Mouse (Mus musculus): Measurements from ENCODE around the gene Tmem174.

DNA sequence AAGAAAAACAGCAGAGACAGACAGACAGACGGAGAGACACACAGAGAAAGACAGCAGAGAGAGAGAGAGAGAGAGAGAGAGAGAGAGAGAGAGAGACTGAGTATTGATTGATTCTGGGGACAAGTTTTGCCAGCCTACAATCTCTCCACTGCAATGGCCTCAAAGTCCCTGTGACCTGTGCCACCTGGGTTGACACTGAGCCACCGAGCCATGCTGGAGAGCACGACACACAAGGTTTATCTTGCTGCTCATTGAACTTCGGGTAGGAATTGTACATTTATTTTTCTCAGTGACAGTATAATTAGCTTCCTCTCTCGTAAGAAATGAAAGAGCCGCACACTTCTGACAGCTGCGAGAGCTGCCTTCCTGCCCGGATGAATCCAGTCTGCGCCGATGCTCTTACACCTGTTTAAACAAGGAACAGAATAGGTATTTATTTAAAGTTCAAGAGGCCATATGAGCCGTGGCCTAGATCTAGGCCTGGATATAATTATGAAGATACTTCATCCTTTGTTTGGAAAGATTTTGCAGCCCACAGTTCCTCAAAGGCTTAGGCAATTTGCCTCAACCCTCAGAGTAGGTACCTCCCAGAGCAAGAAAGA is 43.2 kb downstream of the Tmem174 start:
- no peak for TF ChIP-seq CTCF (IDR thresholded peaks at IDR 0.05; ENCODE audit: low read depth)
- no peak for TF ChIP-seq EP300 (IDR thresholded peaks at IDR 0.05; ENCODE audit: low read depth)
